Mouse (Mus musculus): ENCODE measurements at regions not wholly inside any gene's neighbourhood (a gene's known extent, or its start where the extent isn't known, plus 50 kb on each side); places are given as distances from the start of the nearest gene placed in this dataset.

GRCm38 (mm10) chr1:89207306-89207705 is 137.1 kb downstream of the Sh3bp4 start:
- DNase-seq, result no peak

DNA sequence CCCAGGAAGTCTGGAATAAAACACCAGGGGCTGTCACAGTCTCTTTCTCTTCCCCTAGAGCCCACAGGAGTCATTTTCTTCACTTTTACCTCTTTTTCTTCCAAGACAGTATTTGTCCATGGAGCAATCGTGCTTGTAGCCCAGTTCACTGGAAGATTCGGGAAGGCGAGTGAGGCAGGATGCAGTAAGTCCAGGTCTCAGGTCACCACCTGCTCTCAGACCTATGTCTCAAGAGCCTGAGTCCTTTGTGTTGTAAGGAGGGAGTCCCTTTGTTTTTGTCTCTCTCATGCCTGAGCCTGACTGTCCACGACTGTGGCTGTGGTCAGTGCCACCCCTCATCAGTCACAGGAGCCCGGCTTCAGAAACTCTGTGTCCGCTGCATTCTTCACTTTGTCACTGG is 140.9 kb downstream of the Sh3bp4 start:
- DNase-seq, result no peak

DNA sequence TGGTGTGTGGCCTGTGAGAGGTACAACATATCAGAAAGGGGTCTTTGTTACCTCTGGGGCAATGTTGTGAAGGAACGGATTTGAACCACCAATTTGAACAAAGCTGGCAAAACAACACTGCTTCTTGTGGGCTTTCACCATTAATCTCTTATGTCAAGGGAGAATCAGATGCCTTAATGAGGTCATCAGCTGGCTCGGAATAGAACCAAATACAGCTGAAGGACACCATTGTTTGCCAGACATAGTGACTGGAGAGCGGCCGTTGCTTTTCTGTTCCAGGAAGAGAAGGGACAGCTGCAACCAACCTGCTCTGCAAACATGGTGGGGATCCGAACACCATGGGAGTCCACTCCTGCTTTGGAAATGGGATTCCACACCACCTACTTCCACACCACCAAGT is 158.2 kb downstream of the Sh3bp4 start:
- no peak for DNase-seq

- no peak for DNase-seq
Measured at GRCm38 (mm10) chr1:89231756-89232155, 161.5 kb downstream of the Sh3bp4 start.

GRCm38 (mm10) chr1:89232391-89232790 is 162.2 kb downstream of the Sh3bp4 start:
- DNase-seq, result no peak

DNA sequence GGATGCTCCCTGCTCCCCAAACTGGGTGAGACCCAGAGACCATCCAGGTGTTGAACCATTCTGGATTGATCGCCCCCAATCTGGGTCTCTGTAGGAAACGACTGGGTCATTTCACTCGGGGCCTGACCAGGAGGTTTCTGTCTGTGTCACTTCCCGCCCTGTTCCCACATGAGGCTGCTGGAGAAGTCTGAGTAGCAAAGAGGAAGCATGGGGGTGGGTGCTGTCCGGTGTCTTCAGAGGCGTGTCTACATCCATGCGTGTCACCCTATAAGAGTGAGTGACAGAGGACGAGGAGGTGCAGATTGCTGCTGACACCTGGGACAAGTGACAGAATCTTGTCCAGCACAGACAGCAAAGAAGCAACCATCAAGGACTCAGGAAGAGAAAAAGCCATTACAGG is 164.7 kb downstream of the Sh3bp4 start:
- DNase-seq, result peak; percentile 40 to 51

GRCm38 (mm10) chr1:89235296-89235695 is 165.1 kb downstream of the Sh3bp4 start:
- DNase-seq, result peak; percentile 68 to 82

DNA sequence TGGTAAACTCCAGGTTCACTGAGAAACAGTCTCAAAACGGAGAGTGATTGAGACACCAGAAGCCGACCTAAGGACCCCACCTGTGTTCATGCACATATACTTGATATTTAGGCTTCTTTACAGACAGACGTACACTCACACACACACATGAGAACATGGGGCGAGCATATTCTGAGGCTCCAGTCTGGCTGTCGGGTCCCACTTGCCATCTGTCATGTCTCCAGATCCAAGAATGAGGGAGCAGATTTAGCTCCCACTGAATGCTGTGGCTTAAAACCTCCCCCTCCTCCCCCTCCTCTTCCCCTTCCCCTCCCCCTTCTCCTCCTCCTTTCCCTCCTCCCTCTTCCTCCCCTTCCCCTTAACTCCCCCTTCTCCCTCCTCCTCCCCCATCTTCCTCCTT is 167.5 kb downstream of the Sh3bp4 start:
- DNase-seq, result no peak

DNA sequence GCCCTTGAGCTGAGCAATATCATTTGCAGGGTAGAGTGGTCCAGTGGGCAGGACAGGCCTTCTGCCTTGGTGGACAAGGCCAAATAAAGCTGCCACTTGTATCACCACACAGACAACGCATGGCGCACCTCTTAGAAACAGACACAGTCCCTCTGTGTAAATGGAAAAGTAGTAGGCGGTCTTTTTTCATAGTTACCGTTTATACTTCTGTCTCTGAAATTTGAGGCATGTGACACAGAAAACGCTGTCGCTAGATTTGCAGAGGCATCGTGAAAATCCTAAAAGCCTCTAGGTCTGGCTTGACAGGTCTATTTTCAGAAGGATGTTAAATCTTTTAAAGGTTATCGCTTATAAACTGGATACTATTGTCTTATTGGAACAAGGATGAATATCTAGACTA is 174.4 kb downstream of the Sh3bp4 start:
- no peak for DNase-seq

- peak in 1 of 2 experiments; percentile 24 for DNase-seq
Measured at GRCm38 (mm10) chr1:89245202-89246003, 175.2 kb downstream of the Sh3bp4 start.

DNA sequence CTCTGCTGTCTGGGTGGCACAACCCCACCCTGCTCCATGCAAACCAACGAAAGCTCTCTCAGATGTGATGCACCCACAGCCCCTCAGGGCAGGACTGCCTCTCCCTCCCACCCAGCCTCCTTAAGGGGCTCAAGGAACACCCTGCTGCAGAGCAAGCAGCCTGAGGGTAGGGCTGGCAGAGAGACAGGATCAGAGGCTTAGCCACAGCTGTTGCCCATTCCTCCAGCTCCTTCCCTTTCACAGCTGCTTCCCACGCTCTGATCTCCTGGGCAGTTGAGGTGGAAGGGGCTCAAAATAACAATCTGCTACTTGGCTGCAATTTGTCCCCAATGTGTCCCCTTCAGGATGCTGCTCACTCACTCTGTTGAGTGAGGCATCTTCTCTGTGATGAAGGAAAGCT is 181.5 kb downstream of the Sh3bp4 start:
- DNase-seq, result no peak

GRCm38 (mm10) chr1:89252528-89252927 is 182.3 kb downstream of the Sh3bp4 start:
- DNase-seq, result no peak

DNA sequence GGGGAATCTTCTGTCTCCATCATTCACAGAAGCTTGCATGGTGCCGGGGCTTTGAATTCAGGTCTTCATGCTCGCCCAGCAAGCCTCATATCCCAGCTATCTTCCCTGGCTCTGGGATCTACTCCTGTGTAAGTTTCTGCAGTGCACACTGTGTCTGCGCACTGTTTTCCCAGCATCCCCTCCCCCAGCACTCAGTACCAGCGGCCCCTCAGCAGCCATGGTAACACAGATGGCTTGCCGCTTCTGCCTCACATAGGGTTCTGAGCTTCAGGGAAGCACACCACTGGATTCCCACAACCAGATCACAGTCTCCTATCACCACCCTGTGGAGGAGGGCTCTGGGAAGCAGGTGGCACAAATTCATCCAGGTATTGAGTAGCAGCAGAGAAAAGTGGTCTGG is 187.7 kb downstream of the Sh3bp4 start:
- DNase-seq, result no peak

- DNase-seq, result no peak
Measured at GRCm38 (mm10) chr1:89265771-89266170, 188.8 kb upstream of the Agap1 start.

- no peak for DNase-seq
Measured at GRCm38 (mm10) chr1:89268806-89269205, 185.8 kb upstream of the Agap1 start.

DNA sequence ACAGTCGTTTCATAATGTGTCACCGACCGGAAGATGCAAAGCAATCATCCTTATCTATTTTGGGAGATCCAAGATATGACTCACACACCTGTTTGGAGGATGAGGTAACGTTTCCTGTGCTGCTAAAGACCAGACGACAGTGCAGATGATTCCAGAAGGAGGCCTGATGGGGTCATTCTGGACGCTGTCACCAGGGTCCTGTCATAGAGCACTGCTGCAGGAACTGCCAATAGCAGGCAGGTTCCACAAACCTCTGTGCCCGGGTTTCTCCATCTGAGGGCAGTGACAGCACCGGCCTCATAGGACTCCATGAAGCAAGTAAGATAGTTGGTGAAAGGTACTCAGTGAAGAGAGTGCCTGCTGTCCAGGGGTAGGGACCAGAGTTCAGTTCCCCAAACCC is 182.9 kb upstream of the Agap1 start:
- no peak for DNase-seq

GRCm38 (mm10) chr1:89273021-89273420 is 181.6 kb upstream of the Agap1 start:
- no peak for DNase-seq

- no peak for DNase-seq
Measured at GRCm38 (mm10) chr1:89273786-89274362, 180.7 kb upstream of the Agap1 start.

GRCm38 (mm10) chr1:89279382-89279781 is 175.2 kb upstream of the Agap1 start:
- no peak for DNase-seq

DNA sequence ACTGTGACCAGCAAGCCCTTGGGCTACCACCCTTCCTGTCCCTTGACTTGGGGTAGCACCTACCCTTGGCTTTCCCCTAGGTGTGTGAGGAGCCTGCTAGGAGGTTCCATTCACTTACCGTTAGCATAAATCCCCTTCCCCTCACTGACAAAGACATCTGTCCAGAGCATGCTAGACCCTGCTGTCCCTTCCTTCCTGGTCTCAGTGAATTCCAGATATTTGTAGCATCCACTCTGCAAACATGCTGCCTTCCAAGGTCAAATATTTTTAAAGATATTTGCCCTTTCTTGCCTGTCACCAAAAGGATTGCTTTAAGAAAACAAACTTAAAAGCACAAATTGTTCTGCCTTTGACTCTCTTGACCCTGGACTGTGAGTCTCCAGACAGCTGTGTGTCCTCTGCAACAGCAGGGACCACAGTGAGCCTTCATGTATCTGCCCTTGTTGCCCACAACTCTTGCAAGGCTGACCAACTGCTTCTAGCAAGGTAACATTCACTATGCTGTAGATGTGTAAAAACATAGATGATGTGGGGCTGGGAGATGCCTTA is 173.4 kb upstream of the Agap1 start:
- DNase-seq, result peak; percentile 24 to 56

DNA sequence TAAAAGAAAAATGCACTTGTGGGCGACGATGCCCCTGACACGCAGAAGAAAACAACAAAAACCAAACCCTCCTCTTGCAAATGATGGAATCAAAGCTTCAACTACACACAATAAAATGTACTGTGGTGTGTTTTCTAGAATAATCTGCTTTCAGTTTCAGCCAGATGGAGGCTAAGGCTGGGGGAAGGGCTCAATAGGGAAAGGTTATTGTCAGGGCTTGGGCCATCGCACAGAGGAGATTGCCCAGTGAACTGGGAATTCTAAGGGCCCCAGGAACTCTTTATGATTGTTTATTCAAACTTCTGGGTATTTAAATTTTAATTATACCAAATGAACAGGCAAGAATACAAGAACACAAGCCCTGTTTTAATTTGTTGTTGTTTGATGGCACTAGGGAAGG is 169.6 kb upstream of the Agap1 start:
- DNase-seq, result no peak

GRCm38 (mm10) chr1:89287136-89287795 is 167.3 kb upstream of the Agap1 start:
- no peak for DNase-seq

DNA sequence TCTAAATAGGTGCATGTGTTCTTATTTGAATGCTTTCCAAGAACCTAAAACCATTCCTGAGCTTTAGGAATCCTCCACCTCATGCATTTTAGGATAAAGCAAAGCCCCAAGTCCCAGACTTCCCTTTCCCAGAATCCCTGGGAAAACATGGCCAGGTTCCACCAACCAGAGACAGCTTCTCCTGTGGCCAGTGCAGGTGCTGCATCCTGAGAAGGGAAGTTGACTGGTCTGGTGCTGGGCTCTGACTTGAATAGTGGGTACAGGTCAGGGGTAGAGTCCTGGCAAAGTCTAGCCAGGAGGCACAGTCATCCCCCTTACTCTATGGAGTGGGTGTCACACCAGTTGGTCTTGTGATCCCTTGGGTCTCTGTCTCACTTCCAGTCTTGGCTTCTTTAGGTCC is 166.6 kb upstream of the Agap1 start:
- DNase-seq, result no peak

GRCm38 (mm10) chr1:89288921-89289320 is 165.7 kb upstream of the Agap1 start:
- DNase-seq, result no peak

All from lung, adult 18-20 months (tissue).